Mouse (Mus musculus): Measurements from ENCODE around the gene Mapk8ip3.
"Not testable (repeated sequence)": the region's sequence is repeated elsewhere in the genome, so short reads cannot be mapped to it uniquely, and the experiment has no call there.

The Mapk8ip3 gene

DNA sequence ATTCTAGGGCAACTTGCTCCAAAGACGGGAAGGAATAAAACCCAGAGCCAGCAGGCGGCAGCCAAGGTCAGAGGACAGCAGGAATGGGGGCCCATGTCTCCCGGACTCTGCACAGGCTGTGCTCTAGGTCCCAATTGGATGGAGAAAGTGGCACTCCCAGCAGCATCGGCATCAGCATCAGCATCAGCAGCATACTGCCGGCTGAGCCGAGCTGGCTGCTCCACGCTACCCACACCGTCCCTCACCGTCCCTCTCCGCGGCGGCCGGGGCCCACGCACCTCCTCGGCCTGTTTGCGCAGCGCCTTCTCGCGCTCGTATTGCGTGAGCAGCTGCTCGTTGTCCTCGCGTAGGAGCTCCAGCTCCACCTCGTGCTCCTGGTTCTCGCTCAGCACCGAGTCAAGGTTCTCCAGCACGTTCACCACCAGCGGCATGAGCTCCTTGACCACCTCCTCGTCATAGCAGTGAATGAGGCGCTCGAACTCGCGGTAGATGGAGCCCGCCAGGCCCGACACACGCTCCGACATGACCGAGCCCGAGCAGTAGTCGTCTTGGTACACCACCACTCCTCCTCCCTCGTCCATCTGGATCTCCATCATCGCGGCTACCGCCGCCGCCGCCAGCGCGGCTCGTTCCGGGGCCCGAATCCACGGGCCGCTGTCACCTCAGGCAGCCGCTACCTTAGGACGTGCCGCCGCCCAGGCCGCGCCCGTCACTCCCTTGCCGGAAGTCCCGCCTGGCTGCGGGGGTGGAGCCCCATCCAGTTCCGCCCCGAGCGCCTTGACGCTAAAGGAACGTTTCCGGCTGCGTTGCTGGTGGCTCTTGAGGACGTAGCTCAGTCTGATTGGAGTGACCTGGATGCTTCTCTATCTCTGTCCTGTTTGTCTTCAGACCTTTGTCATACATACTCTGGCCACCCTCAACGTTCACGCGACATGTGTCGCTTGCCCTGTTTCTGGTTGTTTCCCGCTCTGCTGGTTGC lies at the start of gene Mapk8ip3:
Gene Mapk8ip3 (minus strand): TSS at position 719 of the 979 bp plus-strand sequence.
- peak; percentile 94 for DNase-seq (ENCODE audit: low read depth)

DNA sequence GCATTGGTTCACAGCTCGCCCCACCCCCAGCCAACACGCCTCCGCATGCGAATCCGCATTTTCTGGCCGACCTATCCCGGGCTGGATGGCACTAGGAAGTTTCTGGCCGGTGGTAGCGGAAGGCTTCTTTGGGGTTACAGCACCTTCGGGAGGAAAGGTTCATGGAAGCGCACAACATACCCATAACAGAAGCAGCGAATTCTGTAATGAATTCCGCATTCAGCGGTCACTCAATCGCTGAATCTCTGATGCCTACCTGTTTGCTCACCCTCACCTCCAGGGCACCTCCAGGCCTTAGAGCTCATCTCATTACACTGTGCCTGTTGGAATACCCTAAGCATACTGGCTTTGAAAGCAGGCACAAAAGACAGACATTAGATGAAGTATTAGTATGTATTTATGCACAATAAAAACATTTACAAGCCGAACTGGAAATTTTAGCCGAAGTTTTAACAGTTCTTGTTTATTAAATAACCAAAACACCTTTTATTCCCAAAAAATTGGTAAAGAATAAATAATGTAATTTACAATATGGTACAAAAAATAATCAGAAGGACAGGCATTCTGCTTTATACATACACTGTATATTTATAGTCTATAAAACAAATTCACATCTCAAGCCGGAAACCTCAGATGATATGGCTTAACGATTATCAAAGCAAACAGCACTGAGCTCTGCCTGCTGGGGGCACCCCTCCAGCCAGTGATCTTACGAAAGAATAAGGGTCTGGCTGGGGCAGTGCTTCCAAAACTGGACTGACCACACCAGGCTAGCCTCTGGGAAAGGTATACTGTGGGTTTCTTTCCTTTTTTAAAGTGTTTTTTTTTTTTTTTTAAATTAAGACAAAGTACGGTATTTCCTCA lies 24.3 kb upstream of the Mapk8ip3 start:
- DNase-seq (ENCODE audit: low read depth), result peak; percentile 62

- DNase-seq (ENCODE audit: low read depth), result peak; percentile 98
Measured at GRCm38 (mm10) chr17:24960135-24960851, 23.5 kb upstream of the Mapk8ip3 start, which contains the start of gene Jpt2. Jpt2 (minus strand) TSS chr17:24960689.

DNA sequence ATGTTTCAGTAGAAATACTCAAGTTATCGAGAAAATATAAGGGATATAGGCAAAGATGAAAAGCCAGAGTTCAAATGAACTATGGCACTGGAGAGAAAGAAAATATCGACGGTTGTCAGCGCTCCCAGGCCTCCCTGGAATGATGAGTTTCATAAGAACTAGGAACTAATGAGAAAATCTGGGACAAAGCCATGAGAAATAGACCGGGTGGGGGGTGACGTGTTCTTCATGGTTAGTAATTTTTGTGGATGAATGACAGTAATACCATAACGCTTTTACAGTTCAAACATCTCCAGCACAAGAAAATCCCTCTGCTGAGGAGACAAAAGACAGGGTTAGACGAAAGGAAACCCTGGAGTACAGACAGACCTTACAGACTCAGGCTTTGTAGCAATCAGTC lies 22.6 kb upstream of the Mapk8ip3 start:
- DNase-seq (ENCODE audit: low read depth), result no peak

DNA sequence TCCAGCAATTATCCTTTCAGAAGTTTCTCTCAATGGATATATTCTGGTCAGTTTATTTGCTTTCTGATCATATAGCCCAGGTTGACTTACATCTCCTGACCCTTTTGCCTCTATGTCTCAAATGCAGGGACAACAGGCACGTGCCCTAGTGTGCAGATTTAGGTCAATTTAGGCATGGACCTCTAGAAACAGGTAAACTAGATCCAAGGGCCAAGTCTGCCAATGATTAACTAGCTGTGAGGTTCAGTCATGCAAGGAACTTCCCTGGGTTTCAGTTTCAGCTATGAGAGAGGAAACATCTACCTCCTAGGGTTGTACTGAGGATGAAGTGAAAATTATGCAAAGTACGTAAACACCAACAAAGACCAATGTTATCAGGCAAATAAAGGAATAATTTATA lies 16.5 kb upstream of the Mapk8ip3 start:
- no peak for DNase-seq (ENCODE audit: low read depth)

GRCm38 (mm10) chr17:24950671-24951070 lies 13.9 kb upstream of the Mapk8ip3 start:
- DNase-seq (ENCODE audit: low read depth), result no peak

GRCm38 (mm10) chr17:24948204-24948603 lies 11.4 kb upstream of the Mapk8ip3 start:
- no peak for DNase-seq (ENCODE audit: low read depth)

DNA sequence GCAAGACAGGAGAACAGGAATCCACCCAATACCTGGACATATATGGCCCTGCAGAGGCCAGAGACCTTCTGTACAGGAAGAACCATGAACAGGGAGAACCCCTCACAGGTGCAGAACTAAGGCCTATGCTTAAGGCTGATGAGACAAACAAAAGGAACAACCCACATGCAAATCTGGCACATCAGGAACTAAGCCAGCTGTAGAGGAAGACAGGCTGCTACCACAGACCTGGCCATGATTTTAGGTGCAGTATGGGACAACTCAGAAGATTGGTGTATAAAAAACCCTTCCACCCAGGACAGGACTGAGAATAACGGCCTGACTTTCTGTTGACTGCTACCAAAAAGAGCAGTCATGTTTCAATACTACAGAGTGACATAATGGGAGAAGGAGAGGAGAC lies 6.8 kb upstream of the Mapk8ip3 start:
- DNase-seq (ENCODE audit: low read depth), result not testable (repeated sequence)

DNA sequence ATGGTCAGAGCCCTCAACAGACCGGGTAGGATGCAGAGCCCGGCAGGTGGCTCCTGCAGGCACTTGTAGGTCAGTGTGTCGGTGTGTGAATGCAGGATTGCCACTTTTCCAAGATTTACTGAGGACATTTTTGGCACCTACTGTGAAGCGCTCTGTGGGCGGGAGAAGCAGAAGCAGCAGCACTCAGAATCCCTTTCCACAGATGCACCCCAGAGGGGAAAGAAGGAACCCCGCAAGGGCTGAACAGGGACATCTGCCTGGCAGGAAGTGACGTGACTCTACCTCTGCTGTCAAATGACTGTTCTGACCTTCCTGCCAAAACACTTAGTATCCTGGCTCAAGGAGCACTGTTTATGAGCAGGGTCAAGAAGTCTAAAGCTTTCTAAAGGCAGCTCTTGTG lies 6.3 kb upstream of the Mapk8ip3 start:
- no peak for DNase-seq (ENCODE audit: low read depth)

DNA sequence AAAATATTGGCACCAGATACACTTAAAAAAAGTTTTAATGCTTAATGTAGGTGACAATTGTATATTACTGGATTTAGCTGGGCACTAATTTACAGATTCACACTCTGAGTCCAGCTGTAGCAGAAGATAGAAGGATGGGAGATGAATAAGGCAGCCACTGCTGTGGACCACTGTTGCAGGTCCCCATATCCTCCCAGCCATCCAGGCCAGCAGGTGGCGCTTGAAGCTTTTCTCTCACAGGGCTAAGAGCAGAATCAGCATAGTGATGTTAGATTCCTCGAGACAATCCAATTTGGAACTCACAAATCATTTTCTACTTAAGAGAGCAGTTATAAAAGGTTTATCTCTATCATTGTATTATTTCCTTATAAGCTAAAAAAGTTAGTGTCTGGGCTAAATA lies 5.7 kb upstream of the Mapk8ip3 start:
- DNase-seq (ENCODE audit: low read depth), result peak; percentile 25

DNA sequence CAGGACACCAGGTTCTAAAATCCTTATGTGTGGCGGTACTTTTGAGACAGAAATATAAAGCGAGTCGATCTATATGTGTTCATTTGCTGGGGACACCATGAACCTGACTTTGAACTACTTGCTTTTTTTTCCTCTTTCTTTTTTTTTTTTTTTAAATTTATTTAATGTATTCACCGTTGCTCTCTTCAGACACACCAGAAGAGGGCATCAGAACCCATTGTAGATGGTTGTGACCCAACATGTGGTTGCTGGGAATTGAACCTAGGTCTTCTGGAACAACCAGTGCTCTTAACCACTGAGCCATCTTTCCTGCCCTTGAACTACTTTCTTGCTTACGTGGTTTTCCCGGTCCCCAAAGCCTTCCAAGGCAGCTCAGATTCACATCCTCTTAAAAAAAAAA lies 489 bp upstream of the Mapk8ip3 start:
- no peak for DNase-seq (ENCODE audit: low read depth)

GRCm38 (mm10) chr17:24935666-24936065 lies 1.1 kb downstream of the Mapk8ip3 start:
- DNase-seq (ENCODE audit: low read depth), result peak; percentile 74

DNA sequence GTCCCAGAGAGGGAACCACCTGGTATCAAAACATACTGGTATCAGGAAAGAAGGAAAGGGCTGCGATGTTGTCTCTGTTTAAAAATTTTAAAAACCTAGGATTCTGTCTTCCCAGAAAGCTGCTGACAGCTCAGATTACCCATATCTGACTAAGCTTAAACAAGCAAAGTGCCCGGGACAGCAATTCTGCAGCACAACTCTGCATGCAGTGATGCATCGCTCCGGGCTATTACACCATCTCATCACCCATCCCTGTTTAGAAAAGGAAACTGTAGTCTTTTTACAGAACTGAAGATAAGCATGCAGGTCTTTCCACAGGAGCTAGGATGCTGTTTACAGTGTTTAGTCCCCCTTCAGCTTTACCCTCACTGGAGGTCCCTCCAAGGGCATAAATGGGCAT lies 1.9 kb downstream of the Mapk8ip3 start:
- DNase-seq (ENCODE audit: low read depth), result peak; percentile 30

GRCm38 (mm10) chr17:24933163-24933562 lies 3.6 kb downstream of the Mapk8ip3 start:
- DNase-seq (ENCODE audit: low read depth), result no peak

DNA sequence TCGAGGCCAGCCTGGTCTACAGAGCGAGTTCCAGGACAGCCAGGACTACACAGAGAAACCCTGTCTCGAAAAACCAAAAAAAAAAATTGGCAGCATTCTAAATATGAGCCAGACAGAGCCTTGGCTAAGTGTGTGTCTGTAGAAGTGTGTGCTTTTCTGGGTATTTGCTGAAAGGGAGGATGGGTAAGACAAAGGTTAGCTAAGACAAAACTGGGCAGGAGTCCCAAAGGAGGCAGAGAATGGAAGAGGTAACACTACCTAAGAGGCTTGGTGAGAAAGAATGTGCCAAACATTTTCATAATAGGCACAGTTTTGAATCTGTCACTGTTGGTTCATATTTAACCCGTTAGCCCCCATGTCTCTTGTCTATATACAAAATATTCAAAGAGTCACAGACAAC lies 4.3 kb downstream of the Mapk8ip3 start:
- DNase-seq (ENCODE audit: low read depth), result no peak

- DNase-seq (ENCODE audit: low read depth), result no peak
Measured at GRCm38 (mm10) chr17:24929506-24929905, 7.3 kb downstream of the Mapk8ip3 start.

- no peak for DNase-seq (ENCODE audit: low read depth)
Measured at GRCm38 (mm10) chr17:24923246-24923645, 13.5 kb downstream of the Mapk8ip3 start.

- peak; percentile 18 for DNase-seq (ENCODE audit: low read depth)
Measured at GRCm38 (mm10) chr17:24913984-24914383, 22.8 kb downstream of the Mapk8ip3 start.

DNA sequence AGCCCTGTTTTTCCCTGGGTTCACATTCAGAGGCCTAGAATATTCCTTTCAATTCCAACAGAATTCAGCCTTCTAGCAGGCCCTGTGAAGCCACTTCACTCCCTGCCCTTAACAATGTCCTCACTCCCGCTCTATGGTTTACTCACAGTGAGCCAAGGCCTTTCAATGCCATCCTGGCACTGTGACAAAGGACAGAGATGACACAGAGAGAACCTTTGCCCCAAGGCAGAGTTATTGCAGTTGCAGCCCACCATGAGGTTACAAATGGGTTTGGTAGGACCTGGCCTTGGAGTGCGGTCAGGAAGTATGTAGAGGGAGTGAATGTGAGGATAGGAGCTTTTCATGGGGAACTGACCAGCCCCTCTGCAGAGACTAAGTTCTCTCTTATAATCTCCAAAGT lies 29.2 kb downstream of the Mapk8ip3 start:
- DNase-seq (ENCODE audit: low read depth), result no peak

DNA sequence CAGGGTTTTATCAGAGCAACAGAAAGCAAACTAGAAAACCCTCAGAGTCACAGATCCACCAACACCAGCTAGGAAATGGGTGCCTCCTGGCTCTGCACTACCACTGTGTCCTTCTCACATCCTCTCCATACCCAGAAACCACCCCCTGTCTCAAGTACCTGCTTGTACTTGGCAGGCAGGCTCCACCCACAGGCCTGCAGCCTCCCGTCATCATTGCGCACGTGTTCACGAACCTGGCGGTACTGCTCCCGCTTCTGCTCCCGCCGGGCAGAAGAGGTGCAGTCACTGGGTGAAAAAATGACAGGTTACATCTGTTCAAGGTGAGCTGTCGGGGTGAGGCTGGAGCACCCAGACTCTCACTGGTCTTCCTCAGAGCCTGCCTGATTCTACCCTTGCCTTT lies 33.0 kb downstream of the Mapk8ip3 start:
- no peak for DNase-seq (ENCODE audit: low read depth)

DNA sequence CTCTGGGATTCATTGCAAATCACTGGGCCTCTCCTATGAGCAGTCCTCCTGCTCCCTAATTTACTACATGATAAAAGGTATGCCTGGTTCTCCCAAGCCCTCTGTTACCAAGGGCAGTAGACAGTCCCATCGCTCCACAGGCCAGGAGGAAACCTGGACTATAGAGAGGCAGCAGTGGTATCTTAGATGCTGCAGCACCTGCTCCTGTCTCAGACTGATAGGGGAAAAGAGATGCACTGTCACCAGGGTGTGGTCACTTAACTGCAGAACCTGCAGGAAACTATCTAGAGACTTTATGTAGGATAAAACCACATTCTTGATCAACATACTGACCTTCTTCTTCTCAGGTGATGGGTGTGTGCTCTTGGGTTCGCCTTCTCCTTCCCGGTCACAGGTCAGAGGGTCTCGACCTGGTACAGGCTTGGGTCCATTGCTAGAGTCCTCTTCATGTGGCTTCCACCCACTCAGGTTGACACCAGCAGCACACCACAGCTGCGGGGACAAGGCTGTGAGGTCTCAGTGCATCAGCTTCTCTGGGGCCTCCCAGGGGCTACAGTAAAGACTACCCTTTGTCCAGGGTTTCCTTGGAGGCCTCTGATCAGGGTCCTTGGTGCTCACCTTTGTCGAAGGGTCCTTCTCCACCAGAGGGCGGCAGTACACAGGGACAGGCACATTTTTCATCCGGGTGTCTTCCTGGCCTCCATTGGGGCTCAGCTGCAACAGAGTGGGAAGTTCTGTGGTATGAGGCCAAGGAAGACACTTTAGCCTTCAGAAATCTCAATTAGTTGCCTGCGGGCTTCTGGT lies 33.9 kb downstream of the Mapk8ip3 start:
- DNase-seq (ENCODE audit: low read depth), result peak; percentile 23
